Mouse (Mus musculus) ES-Bruce4 (cell line): ENCODE data around the gene Rab14. TPM values are rescaled to one million over a fixed set of nuclear protein-coding genes. Genes with fewer than 3 reads are reported as not detected.

ENCODE experiments used
- H3K27ac ChIP-seq: 2 replicates; pipeline ENCODE4 v1.5.1; 2012; ENCODE audit warnings: low read length, inconsistent platforms; ENCODE audit not compliant: insufficient read depth
- H3K27me3 ChIP-seq: 2 replicates; pipeline ENCODE4 v1.6.1; 2012; ENCODE audit warnings: mild to moderate bottlenecking, low read length, inconsistent platforms; ENCODE audit not compliant: control insufficient read depth, poor library complexity, insufficient read depth, severe bottlenecking
- H3K36me3 ChIP-seq: 2 replicates; pipeline ENCODE4 v1.6.1; 2012; ENCODE audit warnings: inconsistent platforms, mild to moderate bottlenecking, low read length, moderate library complexity; ENCODE audit not compliant: control insufficient read depth, poor library complexity, insufficient read depth, severe bottlenecking
- H3K4me1 ChIP-seq: one replicate; pipeline ENCODE4 v1.8.1; 2011; ENCODE audit warnings: low read length; ENCODE audit not compliant: control insufficient read depth, insufficient read depth
- H3K4me3 ChIP-seq: 2 replicates; pipeline ENCODE4 v1.5.1; 2011; ENCODE audit warnings: low read depth, mild to moderate bottlenecking, low read length
- H3K9ac ChIP-seq: 2 replicates; pipeline ENCODE4 v1.6.1; 2012; ENCODE audit warnings: low read depth, mild to moderate bottlenecking, inconsistent platforms; ENCODE audit not compliant: poor library complexity, severe bottlenecking
- H3K9me3 ChIP-seq: replicated peaks from 2 replicates; pipeline ENCODE4 v1.6.1; 2012; ENCODE audit warnings: mild to moderate bottlenecking, low read length, inconsistent platforms; ENCODE audit not compliant: control insufficient read depth, poor library complexity, insufficient read depth, severe bottlenecking
- CTCF ChIP-seq: IDR thresholded peaks from one replicate; pipeline ENCODE4 v1.8.1; 2011; ENCODE audit warnings: low read depth, low read length
- EP300 ChIP-seq: IDR thresholded peaks from 2 replicates; pipeline ENCODE4 v1.6.1; 2011; ENCODE audit warnings: low read depth, low read length; ENCODE audit not compliant: insufficient read depth
- POLR2A ChIP-seq: IDR thresholded peaks from one replicate; pipeline ENCODE4 v1.8.1; 2011; ENCODE audit warnings: low read length; ENCODE audit not compliant: insufficient read depth
- polyA plus RNA-seq: library from polyadenylated mRNA; stranded (reverse); fragments of >200 nt; gene quantifications from 2 replicates; pipeline ENCODE4 v1.2.4, GENCODE M21; 2011; ENCODE audit warnings: low read depth; ENCODE audit not compliant: missing spikeins, insufficient read depth, insufficient read length

The Rab14 gene
- polyA plus RNA-seq, 1 experiment: 103 TPM

DNA sequence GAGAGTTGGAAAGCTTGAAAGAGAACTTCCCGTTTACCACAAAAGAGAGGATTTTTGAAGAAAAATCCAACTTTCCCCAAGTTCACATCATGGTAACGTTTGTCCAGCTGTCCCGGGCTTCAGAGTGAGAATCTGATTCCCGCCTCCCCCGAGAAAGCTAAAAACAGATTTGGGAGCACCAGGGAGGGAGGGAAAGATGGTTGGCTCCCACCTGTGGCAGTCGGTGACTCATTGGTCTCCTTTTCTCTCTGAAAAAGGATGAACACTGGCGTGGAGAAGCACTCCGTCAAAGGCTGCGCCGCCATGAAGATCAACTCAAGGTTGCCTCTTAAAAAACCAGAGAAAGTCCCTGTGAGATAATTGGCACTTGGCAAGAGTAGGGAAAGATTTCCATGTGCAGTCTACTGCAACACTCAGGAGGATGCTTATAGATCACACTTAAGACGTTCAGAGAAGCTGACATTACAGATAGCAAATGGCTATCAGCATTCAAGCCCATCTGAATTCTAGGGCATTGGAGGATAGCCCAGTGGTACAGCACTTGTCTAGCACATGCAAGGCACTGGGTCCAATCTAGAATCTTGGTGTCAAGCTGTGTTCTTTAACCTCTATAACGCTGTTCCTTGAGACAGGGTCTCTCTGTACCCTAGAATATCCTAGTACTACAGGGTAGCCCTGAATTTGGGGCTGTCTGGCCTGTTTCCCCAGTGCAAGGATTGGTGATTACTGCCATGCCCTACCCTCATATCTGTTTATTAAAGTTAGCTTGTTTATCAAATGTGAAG is 25.4 kb downstream of the Rab14 start:
- Histone ChIP-seq H3K27ac (no peak overlapping the region), H3K36me3 (peaks cover 25% of the 10 kb centered on the region), H3K9me3 (no peaks in the 10 kb centered on the region), H3K4me3 (no peak overlapping the region), H3K9ac (no peak overlapping the region), H3K4me1 (no peaks in the 10 kb centered on the region), H3K27me3 (no peaks in the 10 kb centered on the region)
- no peak for TF ChIP-seq EP300
- TF ChIP-seq CTCF: no peak
- TF ChIP-seq POLR2A: no peak

DNA sequence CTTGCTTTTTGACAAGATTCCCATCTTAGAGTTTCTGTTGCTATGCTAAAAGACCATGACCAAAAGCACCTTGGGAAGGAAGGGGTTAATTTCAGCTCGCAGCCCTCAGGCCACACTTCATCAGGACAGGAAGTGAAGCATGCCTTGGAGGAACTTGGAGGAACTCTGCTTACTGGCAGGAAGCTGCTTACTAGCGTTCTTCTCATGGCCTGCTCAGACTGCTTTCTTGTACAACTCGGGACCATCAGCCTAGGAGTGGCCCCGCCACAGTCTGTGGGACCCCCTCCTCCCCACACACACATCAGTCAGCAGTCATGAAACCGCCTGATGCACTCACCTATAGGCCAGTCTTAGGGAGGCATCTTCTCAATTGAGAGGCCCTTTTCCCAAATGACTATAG is 26.8 kb downstream of the Rab14 start:
- Histone ChIP-seq H3K27me3 (no peaks in the 10 kb centered on the region), H3K27ac (no peak overlapping the region), H3K9ac (no peak overlapping the region), H3K36me3 (peaks cover 15% of the 10 kb centered on the region), H3K9me3 (no peaks in the 10 kb centered on the region), H3K4me1 (no peaks in the 10 kb centered on the region), H3K4me3 (no peak overlapping the region)
- TF ChIP-seq EP300 (no peak), POLR2A (no peak), CTCF (no peak)

DNA sequence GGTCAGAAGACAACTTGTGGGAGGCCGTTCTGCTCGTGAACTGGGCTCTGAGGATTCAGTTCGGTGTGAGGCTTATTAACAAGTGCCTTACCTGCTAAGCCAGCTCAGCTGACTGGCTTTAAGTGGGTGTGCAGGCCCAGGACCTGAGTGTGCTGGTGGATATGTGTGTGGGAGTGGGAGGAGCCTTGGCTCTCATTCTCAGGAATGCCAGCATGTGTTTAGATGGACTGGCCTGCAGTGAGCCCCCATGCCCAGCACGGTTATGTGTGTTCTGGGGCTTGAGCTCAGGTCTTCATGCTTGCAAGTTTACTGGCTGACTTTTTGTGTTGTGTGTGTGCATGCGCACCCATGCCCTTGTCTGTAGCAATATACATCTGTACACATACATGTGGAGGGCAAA is 27.3 kb downstream of the Rab14 start:
- Histone ChIP-seq H3K4me3 (no peak overlapping the region), H3K27ac (no peak overlapping the region), H3K9ac (no peak overlapping the region), H3K4me1 (no peaks in the 10 kb centered on the region), H3K9me3 (no peaks in the 10 kb centered on the region), H3K36me3 (peaks cover 15% of the 10 kb centered on the region), H3K27me3 (no peaks in the 10 kb centered on the region)
- TF ChIP-seq POLR2A: no peak
- no peak for TF ChIP-seq CTCF
- TF ChIP-seq EP300: no peak

DNA sequence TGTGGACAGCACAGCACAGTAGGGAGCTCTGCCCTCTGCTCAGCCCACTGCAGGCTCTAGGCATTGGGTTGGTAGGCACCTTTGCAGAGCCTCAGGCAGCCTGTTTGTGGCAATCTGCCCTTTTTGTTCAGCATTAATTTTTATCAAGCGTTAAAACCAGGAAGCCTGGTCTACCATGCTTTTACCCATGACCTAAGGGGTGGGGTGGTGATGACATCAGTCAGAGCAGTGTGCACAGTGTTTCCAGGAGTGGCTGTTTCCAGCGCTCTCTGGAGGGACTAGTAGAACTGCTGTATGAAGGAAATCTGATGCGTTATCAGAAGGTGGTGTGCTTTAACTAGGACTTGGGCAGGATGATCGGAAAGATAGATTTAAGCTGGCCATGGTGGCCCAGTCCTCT is 28.7 kb downstream of the Rab14 start:
- no peak overlapping the region for H3K4me3 ChIP-seq
- no peaks in the 10 kb centered on the region for H3K4me1 ChIP-seq
- no peaks in the 10 kb centered on the region for H3K27me3 ChIP-seq
- no peak overlapping the region for H3K9ac ChIP-seq
- no peak for TF ChIP-seq POLR2A
- TF ChIP-seq CTCF: no peak
- TF ChIP-seq EP300: no peak
- no peak overlapping the region for H3K27ac ChIP-seq
- peaks cover 7% of the 10 kb centered on the region for H3K36me3 ChIP-seq
- no peaks in the 10 kb centered on the region for H3K9me3 ChIP-seq

DNA sequence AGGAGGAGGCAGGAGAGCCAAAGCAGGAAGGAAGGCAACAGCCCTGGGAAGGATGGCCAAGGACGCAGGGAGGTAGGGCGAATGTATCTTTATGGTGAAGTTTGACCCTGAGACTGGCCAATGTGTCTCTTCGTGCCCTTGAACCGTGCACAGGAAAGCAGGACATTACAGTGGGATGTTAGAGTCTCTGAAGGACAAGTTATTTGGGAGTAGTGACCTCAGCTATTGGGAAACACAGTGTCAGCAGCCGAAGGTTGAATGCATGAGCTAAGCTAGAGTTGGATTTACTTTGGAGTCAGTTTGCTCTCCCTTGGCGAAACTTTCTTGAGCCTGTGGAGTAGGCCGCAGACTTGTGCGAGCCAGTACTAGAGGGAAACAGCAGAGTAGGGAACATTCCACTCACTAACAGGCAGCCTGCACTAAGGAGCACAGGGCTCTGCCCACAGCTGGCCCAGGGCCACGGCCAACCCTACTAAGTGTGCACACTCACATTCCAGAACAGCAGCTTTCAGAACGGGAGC is 29.5 kb downstream of the Rab14 start:
- peaks cover 10% of the 10 kb centered on the region for H3K36me3 ChIP-seq
- H3K9ac ChIP-seq: no peak overlapping the region
- TF ChIP-seq CTCF: no peak
- no peak for TF ChIP-seq POLR2A
- TF ChIP-seq EP300: no peak
- H3K4me1 ChIP-seq: no peaks in the 10 kb centered on the region
- H3K4me3 ChIP-seq: no peak overlapping the region
- no peak overlapping the region for H3K27ac ChIP-seq
- H3K9me3 ChIP-seq: no peaks in the 10 kb centered on the region
- no peaks in the 10 kb centered on the region for H3K27me3 ChIP-seq

DNA sequence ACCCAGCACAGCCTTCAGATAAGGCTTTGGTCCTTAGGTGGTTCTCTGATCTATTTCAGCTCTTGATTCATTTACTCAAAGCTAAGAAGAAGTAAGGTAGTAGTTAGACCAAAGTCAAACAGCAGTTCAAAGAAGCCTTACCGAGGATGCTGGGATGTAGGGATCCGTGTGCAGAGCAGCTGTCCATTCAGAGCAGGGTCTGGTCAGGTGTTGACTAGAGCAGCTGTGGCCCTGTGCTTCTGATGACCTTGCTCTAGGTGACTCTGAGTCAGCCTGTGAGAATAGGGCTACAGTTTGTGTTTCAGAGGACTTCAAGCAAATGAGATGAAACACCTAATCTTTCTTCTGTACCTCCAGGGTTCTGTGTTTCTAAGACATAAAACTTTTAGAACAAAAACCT is 31.5 kb downstream of the Rab14 start:
- Histone ChIP-seq H3K4me3 (no peak overlapping the region), H3K4me1 (no peaks in the 10 kb centered on the region), H3K36me3 (peaks cover 12% of the 10 kb centered on the region; the same call in 1 of the 2 replicates), H3K27me3 (no peaks in the 10 kb centered on the region), H3K9ac (no peak overlapping the region), H3K27ac (no peak overlapping the region), H3K9me3 (no peaks in the 10 kb centered on the region)
- TF ChIP-seq POLR2A: no peak
- no peak for TF ChIP-seq CTCF
- no peak for TF ChIP-seq EP300
